Mouse (Mus musculus) kidney, adult 10 weeks (tissue): ENCODE measurements around the gene Olfr1351. TPM values are rescaled to one million over a fixed set of nuclear protein-coding genes. Genes with fewer than 3 reads are reported as not detected.

Experiments used
- polyA plus RNA-seq: library from polyadenylated mRNA; stranded (reverse); fragments of 350-450 nt; fragmentation: Illumina TruSeq; extraction: RNeasy Lipid Tissue Mini Kit (QIAGEN cat#74804); gene quantifications from one replicate; pipeline ENCODE4 v1.2.3, GENCODE M21; 2014; ENCODE audit warnings: low read depth, low replicate concordance

Gene Olfr1351
- polyA plus RNA-seq = not detected

GRCm38 (mm10) chr10:79012172-79012571 is at the start of gene Olfr1351:
TSS of gene Olfr1351 (plus strand) at chr10:79012472.

DNA sequence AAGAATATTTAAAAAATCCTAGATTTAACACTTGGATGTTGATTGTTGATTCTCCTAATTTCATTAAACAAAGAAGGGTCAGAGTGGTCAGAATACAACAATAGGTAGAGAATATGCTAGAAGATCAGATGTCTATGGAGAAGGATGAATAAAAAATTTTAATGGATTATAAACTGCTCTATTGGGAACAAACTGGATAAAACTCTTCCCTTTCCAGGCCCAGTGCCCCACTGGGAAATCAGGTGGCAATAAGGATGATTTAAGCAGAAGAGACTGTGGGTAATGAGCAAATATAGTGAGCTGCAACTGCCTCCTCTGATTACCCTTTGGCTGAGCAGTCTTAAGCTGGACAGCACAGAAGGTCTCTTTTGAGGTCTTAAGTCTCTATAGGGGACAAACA is 49.3 kb upstream of the Olfr1351 start, which contains the start of gene Olfr1353:
Olfr1353 (plus strand) TSS at position 301 of the 400 bp plus-strand sequence.

GRCm38 (mm10) chr10:78980750-78981149 is 31.5 kb upstream of the Olfr1351 start, which contains the start of gene Olfr1352:
TSS of gene Olfr1352 (plus strand) at chr10:78981050.

DNA sequence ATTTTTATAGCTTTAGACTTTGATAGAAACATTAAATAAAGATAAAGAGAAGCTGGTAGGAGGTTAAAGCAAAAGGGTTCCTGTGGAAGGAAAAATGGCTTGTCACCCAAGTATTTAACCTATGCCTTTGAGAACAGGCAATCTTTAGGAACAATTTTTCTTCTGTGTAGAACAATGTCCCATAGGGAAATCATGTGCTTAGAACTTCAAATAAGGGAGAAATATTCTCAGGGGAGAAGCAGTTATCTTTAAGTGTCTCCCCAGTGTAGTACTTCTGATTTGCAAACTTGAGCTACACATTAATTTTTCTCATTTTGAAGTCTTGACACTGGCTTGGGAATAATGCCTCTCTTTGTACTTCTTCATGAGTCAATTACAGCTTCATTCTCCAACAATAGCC is 16.2 kb downstream of the Olfr1351 start, which contains the start of gene Olfr57:
Olfr57 (plus strand) TSS at position 301 of the 400 bp plus-strand sequence.

Other genes with a start within 250 kb of the Olfr1351 start
- not detected for gene Slc1a6, start 232.0 kb upstream of the Olfr1351 start, polyA plus RNA-seq
- not detected for gene Olfr1356, start 160.3 kb upstream of the Olfr1351 start, polyA plus RNA-seq
- not detected for gene Olfr1355, start 136.9 kb upstream of the Olfr1351 start, polyA plus RNA-seq
- gene Olfr1354, start 99.3 kb upstream of the Olfr1351 start, polyA plus RNA-seq = not detected
- gene Olfr8, start 61.8 kb upstream of the Olfr1351 start, polyA plus RNA-seq = not detected
- gene Olfr1353, start 49.2 kb upstream of the Olfr1351 start, polyA plus RNA-seq = not detected
- not detected for gene Olfr1352, start 31.4 kb upstream of the Olfr1351 start, polyA plus RNA-seq
- gene Olfr57, start 16.3 kb downstream of the Olfr1351 start, polyA plus RNA-seq = not detected
- gene 2610008E11Rik, start 85.1 kb downstream of the Olfr1351 start, polyA plus RNA-seq = 33.4 TPM
- not detected for gene Vmn2r80, start 136.3 kb downstream of the Olfr1351 start, polyA plus RNA-seq
- not detected for gene Vmn2r81, start 235.2 kb downstream of the Olfr1351 start, polyA plus RNA-seq